Mouse (Mus musculus): Measurements from ENCODE around the gene Grik4.

DNA sequence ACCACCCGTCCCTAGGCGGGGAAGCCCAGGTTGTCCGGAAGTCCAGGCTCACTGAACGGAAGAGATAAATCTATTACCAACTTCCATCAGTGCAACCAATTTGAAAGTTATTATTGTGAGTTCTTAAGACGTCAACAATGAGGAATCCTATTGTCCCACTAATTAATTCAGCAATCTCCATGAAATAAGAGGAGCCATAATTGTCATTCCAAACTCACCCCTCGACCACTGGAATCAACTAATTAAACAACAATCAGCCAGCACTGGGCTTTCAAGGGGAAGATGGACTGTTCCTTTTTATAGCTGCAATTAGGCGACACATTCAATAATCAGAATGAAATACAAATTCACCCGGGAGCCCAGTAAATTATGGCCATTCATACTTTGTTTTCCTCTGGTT, 58.7 kb downstream of the Grik4 start:
- no peak for TF ChIP-seq CTCF (conservative IDR thresholded peaks at IDR 0.05 in 1 of 2, IDR thresholded peaks at IDR 0.05 in 1 of 2; ENCODE audit: low read depth in 2 of 2, low read length in 2 of 2)
- no peak for TF ChIP-seq HCFC1 (IDR thresholded peaks at IDR 0.05; ENCODE audit: low read depth, low read length)
- TF ChIP-seq MAZ (IDR thresholded peaks at IDR 0.05; ENCODE audit: low read depth, low read length), result no peak
- TF ChIP-seq POLR2A (IDR thresholded peaks at IDR 0.05; ENCODE audit: low read depth, low read length), result no peak
- TF ChIP-seq CHD2 (IDR thresholded peaks at IDR 0.05; ENCODE audit: low read length), result no peak
- TF ChIP-seq EP300 (IDR thresholded peaks at IDR 0.05; ENCODE audit: low read length), result no peak

All from CH12.LX (cell line).